Mouse (Mus musculus) adrenal gland, postnatal 25 days (tissue): Measurements from ENCODE around the gene Rsu1. TPM values are rescaled to one million over a fixed set of nuclear protein-coding genes. Genes with fewer than 3 reads are reported as not detected.

ENCODE experiments used
- DNase-seq: peaks from one replicate; pipeline ENCODE4 v3.0.0; 2021; ENCODE audit warnings: mixed read lengths
- long read RNA-seq: library from polyadenylated mRNA; stranded (forward); transcript quantifications from one replicate; pipeline ENCODE4 v2.0.0, GENCODE M21; 2021
- total RNA-seq: library from RNA; stranded (reverse); gene quantifications from 2 replicates; pipeline ENCODE4 v1.2.3, GENCODE M21; 2021

Gene Rsu1
- total RNA-seq = 68.4 and 75.0 TPM in 2 replicates
- long read RNA-seq, transcript Rsu1-201 (9 exons, 1,546 nt) = major isoform, 96 of 102 reads
- long read RNA-seq, partial matches to known transcripts = 3 of 102 reads
- long read RNA-seq, other reads (novel, unspliced or antisense) = 2 of 102 reads

DNA sequence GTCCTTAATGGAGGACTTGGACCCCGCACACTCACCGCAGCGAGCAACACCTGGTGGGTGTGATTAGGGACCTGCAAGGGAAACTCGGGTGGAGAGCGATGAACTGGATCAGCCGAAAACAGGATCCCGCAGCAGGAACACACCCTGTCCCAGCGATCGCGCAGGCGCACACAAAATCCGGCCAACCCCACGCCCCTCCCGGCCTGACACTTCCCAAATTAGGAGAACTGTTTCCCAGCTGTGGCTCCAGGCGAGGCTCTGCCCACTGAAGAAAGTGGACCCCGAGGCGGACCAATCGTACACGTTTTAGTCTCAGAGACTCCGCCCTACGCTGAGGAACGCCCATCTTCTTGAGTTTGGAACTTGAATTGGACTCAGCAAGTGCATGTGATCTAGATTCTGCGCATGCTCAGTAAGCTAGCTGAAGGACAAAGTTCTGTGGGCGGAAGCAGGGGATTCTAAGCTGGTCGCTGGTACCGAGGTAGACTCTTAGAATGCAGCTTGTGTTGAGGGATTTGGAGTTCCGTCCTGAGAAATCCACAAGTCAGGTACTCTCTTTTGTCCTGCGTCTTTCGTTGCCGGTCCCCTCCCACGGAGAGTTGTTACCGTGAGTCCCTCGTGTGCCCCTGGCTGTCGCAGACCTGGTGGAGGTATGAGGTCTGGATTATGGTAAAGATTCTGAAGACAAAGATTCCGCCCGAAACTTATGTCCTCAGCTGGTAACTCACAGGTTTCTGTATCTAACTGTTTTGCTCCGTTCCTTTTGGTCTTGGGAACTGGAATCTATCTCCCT lies at the start of gene Rsu1:
Rsu1 (minus strand) TSS at position 251 of the 793 bp plus-strand sequence.
- DNase-seq = peak; percentile 92

DNA sequence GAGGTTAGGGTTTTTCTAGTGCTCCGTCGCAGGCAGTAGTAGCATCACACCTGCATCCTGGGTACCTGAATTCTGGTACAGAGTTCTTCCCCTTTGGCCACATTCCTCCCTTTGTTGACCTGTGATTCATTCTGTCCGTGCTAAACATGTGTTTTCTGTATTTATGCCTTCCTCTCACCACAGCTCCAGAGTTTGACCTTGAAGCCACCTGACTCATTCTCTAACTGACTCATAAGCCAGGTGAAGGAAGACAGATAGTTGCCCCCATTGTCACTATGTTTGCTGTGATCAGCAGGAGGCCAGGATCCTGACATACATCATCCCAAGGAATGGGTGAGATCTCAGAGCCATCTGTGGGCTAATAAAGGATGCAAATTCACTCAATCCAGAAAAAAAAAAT lies 32.2 kb upstream of the Rsu1 start:
- no peak for DNase-seq

DNA sequence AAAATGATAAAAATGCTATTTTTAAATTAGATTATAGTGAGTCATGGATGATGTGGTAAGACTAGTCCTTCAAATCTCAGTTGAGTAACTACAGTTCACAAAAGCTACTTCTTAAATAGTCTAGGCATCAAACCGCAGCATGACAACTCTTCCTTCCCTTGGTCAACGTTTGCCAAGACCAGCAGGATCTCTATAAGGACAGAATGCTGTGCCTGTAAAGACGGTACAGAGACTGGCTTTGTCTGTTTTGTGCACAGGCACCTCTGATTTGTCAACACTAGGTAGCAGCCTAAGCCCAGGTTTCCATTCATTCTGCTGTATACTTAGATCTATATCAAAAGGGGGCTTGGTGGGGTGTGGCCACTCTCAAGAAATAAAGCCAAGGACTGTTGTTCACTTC lies 27.8 kb upstream of the Rsu1 start:
- DNase-seq = no peak

DNA sequence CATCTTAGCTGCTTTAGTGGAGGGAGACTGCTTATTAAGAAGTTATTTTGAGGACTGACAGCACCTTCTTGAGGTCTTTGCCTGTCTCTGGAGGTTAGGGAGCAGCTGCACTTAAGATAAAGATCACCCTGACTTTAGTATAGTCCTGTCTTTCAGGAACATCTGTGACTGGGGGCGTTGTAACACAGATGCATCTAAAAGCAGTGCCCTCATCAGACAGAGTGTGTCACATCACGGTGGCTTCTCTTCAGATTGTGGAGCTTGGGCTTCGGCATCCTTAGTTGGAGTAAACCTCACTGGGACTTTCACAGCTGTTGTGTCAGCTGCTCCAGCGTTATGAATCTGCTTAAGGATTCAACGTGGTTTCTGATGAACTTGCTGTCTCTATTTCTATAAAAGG lies 26.5 kb upstream of the Rsu1 start:
- DNase-seq = no peak

DNA sequence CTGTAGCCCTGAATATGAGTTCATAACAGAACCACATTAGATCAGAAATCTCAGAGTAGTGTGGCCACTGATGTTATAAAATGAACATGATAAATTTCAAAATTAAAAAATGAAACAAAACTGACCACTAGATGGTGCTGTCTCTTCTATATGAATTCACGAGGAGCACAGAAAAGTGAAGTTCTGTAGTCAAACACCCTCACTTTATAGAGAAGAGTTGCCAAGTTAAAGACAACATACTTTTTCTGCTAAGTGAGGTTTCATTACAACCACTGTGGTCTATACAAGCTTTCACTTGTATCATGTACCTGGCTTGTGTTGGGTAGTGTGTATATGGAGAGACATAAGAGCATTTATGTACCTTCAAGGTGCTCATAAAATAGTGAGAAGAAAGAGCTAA lies 19.4 kb upstream of the Rsu1 start:
- no peak for DNase-seq

DNA sequence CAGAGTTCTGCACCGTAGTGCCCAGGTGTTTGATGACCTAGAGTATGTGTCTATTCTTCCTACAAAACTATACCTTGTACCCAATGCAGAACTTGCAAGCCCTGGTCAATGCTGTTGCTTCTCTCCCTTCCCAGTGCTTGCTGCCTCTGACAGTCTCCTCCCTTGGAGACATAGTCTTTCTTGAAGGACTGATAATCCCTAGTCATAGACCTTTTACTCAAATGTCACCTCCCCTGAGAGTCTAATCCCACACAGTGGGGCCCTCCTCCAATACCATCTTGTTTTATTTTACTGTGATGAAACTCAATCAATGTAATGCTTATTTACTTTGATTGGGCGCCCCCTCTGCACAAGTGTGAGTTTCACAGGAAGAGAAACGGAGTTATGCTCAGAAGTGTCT lies 18.9 kb upstream of the Rsu1 start:
- DNase-seq = no peak

DNA sequence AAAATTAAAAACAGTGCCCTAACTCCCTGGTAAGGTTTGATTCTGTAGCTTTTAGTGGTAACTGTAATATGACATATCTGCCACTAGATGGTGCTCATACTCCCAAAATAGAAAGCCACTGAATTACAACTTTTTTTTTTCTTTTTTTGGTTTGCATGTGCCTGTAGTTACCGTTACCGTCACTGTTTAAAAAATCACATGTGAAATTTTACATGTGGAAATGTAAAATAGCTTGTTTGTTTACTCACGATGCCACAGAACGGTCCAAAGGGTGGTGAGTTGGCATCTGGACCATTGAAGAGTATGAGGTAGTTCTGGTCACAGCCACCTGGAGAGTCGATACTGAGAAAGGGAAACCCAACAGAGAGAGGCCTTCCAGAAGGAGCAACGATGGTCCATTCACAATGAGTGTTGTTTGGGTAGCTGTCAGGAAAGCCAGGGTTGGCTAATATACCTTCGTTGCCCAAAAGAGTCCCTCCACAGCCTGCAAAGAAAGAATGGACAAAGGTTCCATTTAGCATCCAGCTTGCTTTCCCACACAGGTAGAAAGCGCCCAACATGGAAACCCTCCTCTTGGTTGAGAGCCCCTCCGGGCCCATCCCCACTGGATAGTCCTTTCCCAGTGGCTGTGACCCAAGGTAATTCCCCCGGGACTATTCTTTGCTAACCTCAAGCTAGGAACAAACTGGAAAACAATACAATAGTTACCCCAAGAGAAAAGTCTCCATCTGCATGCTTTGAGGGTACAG lies 7.1 kb upstream of the Rsu1 start:
- no peak for DNase-seq

DNA sequence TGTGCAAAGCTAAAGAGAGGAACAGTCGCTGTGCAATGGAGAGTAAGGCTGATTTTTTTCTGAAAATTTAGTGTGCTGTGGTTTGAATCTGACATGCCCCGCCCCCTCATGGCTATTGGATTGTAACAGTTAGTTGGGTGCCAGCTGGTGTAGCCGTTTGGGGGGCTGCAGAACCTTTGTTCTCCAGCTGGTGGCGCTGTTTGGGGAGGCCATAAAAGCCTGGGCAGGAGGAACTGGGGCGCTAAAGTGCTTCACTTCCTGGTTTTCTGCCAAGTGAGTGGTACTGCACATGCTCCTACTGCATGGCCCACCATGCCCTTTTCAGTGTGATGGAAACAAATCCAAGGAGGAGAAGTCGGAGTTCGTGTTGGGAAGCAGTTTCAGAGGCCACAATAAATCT lies 4.7 kb upstream of the Rsu1 start:
- DNase-seq = no peak

DNA sequence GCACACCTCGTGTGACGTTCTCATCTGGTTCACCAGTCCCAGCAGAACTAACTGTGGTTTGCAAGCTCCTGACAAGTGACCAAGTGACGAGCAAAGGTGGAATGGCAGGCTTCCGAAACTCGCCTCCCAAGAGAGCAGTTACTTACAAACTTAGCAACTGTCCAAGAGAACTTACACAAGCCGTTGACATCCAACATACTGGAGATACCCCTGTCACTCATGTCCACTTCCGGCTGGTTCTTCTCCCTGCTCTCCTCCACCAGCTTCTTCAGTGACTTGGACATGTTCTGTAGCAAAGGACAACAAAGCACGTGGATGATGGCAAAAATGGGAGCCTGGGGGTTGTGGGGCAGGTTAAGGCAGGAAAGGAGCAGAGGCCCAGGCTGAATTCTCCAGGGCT lies 479 bp downstream of the Rsu1 start:
- no peak for DNase-seq

DNA sequence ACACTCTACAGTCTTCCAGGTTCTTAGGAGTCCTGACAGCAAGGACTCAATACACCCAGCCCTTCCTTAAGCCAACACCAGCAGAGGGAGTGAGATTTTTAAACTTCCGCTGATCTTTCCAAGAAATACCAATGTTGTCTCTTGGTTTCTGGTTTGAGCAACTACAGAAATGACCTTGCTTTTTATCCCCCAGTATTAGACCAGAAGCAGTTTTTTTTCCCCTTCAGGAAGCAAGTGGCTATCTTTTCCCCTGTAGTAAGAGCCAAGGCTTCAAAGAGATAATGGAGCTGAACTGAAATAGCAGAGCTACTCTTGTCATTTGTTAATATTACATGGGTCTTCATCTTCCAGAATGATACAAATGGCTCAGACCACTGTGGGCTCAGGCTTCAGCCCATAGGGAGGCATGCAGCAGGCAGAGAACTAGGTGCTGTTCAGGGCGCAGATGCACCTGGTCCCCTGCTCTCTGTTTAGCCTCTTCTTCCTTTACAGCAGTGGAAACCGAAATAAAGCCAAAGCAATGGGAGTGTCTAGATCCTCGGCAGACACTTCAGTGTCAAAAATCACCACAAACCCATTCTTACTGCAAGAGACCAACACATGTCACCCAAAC lies 2.4 kb downstream of the Rsu1 start:
- no peak for DNase-seq

DNA sequence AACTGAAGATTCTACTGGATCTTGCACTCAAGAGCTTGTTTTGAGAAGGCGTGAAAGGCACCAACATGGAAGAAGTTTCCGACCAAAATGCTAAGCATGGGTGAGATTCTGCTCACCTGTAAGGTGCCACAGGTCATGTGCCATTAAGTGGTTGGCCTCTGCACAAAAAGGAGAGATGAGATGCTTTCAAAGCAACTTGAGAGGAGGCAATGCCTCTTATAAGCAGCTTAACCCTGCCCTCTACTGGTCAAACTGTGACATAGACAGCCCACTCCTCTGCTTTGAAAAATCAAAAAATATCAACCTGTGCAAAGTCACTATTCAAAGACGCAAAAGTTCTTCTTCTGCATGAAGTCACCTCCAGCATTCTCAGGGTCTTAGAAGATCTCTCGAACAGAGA lies 6.3 kb downstream of the Rsu1 start:
- no peak for DNase-seq

DNA sequence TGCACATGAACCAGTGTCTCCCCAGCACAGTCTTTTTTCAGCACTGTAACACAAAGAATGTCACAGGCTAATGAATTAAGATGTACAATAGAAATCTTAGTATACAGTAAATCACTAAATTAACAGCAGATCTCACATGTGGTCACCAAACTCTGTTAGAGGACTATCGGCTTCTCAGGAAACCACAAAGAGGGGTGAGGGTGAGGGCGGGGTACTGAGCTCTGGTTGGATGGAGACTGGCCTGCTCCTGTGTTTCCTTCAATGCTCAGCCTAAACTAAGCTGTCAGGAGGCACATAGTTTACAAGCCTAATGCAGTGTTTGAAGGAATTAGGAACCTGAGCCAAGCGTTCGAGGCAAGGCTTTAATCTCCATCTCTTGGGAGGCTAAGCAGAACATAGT lies 8.1 kb downstream of the Rsu1 start:
- DNase-seq = no peak

DNA sequence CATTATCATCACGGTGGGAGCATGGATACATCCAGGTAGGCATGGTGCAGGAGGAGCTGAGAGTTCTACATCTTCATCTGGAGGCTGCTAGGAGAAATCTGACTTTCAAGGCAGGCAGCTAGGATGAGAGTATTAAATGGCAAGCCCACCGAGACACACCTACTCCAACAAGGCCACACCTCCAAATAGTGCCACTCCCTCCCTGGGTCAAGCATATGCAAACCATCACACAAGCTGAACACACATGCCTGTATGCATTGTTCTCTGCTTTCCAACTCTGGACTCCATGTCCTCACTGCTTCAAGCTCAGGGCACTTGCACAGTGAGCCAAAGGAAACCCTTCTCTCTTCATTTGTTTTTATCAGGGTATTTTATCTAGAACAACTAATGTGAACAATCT lies 12.6 kb downstream of the Rsu1 start:
- no peak for DNase-seq

DNA sequence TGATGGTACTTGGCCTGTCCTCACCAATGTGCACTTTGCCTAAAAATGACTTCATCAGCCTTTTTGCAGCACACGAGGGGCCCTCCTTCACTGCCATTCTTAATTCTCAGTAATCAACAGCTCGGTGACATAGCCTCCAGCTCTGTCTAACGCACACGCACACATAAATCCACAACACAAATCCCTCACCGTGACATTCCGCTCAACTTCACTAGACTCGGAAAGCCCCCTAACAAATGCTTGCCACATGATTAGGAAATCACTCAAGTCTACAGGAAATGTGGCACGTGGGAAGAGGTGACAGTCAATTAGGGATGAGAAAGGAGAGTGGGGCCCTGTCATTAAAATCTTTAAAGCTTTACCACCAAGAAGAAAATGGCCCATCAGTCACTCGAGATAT lies 30.5 kb downstream of the Rsu1 start:
- DNase-seq = no peak

DNA sequence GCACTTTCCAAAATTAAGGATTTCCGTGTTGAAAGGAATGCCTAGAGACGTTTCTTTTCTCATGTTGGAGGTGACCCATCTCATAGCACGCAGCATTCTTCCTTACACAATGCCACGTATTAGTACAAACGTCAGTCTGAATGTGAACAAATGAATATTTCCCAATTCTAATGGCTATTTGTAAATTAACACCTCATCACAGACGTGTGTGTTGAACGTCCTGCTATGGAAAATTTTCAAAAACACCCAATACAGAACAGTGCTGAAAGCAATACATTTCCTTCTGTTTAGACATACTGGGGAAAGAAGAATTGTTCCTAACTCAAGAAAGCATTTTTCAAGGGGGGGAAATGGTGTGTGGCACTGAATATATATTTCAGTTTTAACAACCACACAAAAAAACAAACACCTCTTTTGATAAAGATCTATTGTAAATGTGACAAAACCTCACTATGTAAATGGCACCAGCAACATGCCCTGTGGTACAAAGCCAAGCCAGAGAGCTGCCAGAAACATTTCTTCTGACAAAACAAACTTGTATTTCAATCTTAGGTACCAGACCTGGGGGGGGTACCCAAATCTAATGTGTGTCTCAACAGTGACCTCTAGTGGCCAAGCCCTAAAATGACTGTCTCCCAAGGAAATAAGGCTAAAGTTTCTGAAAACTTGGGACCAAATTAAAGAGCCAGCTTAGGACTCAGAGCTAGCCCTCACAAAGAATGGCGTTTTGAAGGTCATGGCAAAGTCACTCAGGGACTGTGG lies 33.9 kb downstream of the Rsu1 start:
- no peak for DNase-seq

DNA sequence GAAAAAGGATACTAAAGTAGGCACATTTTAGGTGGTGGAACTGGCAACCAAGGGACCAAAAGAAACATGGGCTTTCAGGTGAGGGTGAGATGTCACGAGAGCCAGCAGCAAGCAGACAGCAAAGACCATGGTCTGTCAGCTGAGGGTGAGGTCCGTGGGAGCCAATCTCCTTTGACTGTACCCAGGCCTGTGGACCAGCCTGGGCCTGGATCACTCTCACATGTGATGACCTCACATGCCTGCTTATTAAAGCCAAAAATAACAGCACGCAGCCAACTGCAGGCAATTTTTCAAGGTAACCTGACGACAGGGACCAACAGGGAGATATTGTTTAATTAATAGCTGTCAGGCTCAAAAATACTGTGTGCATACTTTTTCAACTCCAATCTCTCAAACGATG lies 35.5 kb downstream of the Rsu1 start:
- peak; percentile 43 for DNase-seq

DNA sequence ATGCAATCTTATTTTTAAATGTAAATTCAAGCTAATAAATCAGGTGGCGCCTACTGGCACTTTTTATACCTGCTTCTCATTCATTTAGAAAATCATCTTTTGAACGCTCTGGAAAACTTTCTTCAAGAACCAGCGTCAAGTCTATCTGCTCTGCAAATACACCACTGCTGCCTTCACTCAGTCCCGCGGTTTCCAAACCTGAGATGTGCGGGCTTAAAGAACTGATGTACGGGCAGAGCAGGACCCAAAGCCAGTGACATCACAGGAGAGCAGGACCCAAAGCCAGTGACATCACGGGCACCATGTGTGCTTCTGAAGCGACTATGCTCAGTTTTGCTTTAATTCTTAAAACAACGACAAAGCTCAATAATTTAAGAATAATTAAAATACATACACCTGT lies 36.4 kb downstream of the Rsu1 start:
- no peak for DNase-seq

DNA sequence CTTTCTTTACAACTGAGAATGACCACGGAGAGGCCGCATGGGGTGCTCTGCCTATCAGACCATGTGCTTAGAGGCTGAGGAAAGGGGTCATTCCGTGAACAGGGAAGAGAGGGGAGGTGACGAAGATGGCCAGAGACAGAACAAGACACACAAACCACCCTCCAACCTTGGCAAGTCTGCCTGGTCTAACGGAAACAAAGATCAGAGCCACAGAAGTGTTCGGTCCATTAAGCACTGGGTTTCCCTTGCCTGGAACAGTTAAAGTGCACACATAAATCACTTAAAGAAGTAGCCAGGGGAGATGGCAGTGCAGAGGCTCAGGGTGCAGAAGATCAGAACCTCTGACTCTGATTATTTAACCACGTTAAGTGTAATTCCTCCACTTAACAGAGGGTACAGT lies 37.3 kb downstream of the Rsu1 start:
- DNase-seq = no peak

DNA sequence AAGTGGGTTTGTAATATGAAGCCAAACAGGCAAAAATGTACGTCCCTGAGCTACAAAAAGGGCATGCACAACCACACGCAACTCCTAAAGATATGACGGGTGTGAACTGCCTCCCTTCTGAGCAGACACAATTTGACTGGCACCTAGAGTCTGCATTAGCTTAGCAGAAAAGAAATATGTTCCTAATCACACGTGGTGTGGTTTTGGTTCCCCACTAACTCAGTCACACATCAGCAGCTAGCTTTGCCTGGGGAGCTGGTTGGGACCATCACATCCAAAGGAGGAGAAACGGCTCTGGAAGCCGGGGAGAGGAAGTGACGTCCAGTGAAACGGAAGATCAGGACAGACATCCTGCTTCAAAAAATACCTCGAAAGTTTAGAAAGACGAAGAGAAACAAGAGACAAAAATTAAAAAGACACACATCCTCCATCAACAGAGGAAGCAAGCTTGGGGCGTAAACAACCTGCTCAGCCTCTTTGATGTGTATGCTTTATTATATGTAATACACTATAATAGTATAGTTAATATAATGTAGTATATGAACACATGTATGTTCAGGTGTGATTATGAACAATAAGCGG lies 37.9 kb downstream of the Rsu1 start:
- no peak for DNase-seq

DNA sequence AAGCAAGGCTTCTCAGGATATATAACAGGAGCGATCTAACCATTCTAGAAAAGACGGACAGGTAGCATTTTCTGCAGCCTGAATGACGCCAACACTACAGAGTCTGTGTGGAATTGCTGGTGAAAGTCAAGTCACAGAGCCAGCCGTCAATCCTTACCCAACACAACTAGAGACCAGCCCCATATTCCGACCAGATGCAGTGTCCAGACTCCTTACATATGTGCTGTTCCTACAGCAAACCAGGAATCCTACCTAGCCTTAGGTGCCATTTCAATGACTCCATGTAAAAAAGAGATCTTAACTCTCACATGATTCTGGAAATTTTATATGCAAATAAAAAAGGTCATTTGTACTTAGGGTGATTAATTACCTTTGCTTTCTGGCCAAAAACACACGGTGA lies 38.9 kb downstream of the Rsu1 start:
- no peak for DNase-seq

DNA sequence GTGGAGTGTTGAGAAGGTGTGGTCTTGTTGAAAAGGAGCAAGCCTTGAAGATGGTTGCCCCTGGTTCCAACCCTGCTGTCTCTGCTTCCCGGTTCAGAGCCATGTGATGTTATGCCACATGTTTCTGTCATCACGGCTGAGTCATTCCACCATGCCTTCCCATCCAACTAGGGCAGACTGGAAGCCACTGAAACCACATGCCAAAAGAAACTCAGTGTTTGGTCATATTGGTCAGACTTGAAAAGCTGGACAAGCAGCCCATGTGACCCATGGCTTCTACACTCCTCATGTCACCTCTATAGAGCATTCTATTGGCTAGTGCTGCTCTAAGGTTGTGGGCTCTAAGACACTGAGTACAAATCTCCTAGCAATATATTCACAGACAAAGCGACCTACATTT lies 41.5 kb downstream of the Rsu1 start:
- DNase-seq = no peak

DNA sequence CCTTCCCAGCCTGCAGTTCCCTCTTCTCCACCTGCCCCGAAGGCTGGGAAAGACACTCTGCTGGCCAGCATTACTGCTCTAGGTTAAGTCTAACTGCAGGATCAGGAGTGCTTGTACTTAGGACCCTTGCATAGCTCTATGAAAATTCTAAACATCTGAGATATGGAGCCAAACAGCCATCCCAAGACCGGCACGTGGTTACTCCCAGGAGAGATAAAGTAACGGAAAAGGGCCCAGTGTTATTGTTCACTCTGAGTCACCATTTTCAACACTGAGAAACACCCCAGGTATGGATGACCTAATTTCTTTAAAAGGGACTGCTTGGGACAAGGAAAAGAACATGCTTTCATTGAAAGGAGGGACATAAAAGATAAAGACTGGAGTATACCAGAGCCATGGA lies 45.2 kb downstream of the Rsu1 start:
- no peak for DNase-seq
